Mouse (Mus musculus) limb, embryonic 12.5 days (tissue): ENCODE results near the gene Mrps7. TPM values are rescaled to one million over a fixed set of nuclear protein-coding genes. Genes with fewer than 3 reads are reported as not detected.
"Not testable (repeated sequence)": the region's sequence is repeated elsewhere in the genome, so short reads cannot be mapped to it uniquely, and the experiment has no call there.

Experiments
- ATAC-seq: fragments of 200-750 bp; cut with Nextera tagmentation; 2 replicates; pipeline ENCODE4 v1.8.0; 2017; ENCODE audit warnings: low read depth, moderate TSS enrichment; ENCODE audit not compliant: insufficient number of reproducible peaks, insufficient read depth, low FRiP score, low TSS enrichment
- H3K27ac ChIP-seq: fragments of 300-500 bp; sonication (generic); 2 replicates; pipeline ENCODE4 v1.5.1; 2016; ENCODE audit warnings: mild to moderate bottlenecking, moderate library complexity
- H3K27me3 ChIP-seq: fragments of 300-500 bp; sonication (generic); 2 replicates; pipeline ENCODE4 v1.6.1; 2016; ENCODE audit warnings: mild to moderate bottlenecking, moderate library complexity
- H3K36me3 ChIP-seq: fragments of 300-500 bp; sonication (generic); 2 replicates; pipeline ENCODE4 v1.6.1; 2016; ENCODE audit warnings: mild to moderate bottlenecking, moderate library complexity
- H3K4me1 ChIP-seq: fragments of 300-500 bp; sonication (generic); replicated peaks from 2 replicates; pipeline ENCODE4 v1.6.1; 2016
- H3K4me2 ChIP-seq: fragments of 300-500 bp; sonication (generic); 2 replicates; pipeline ENCODE4 v1.6.1; 2016; ENCODE audit warnings: mild to moderate bottlenecking, moderate library complexity
- H3K4me3 ChIP-seq: fragments of 300-500 bp; sonication (generic); replicated peaks from 2 replicates; pipeline ENCODE4 v1.5.1; 2016; ENCODE audit warnings: mild to moderate bottlenecking
- H3K9ac ChIP-seq: fragments of 300-500 bp; sonication (generic); replicated peaks from 2 replicates; pipeline ENCODE4 v1.6.1; 2016; ENCODE audit warnings: mild to moderate bottlenecking, moderate library complexity
- H3K9me3 ChIP-seq: fragments of 300-500 bp; sonication (generic); 2 replicates; pipeline ENCODE4 v1.6.1; 2016; ENCODE audit warnings: mild to moderate bottlenecking, moderate library complexity
- WGBS: fragments of 180-500 bp; shearing (Covaris S2); methylation state at CpG from one replicate; pipeline ENCODE4 v1.1.7; 2016; 5-methylcytosine and 5-hydroxymethylcytosine counted together
- polyA plus RNA-seq: library from polyadenylated mRNA; unstranded; fragments of >200 nt; fragmentation: Nextera tagmentation; extraction: Ambion mirVana; gene quantifications from 2 replicates; pipeline ENCODE4 v1.2.1, GENCODE M21; 2016

The Mrps7 gene
- polyA plus RNA-seq, 1 experiment from 2014 or later: 106 TPM

- Histone ChIP-seq H3K4me1 (no peaks in the 10 kb centered on the region), H3K4me3 (no peak overlapping the region), H3K9ac (no peak overlapping the region), H3K36me3 (peaks cover 26% of the 10 kb centered on the region), H3K4me2 (no peak overlapping the region), H3K9me3 (no peaks in the 10 kb centered on the region), H3K27me3 (no peaks in the 10 kb centered on the region), H3K27ac (no peak overlapping the region)
- WGBS: 57% methylated on average over 14 of the region's 14 CpGs
- no peak for ATAC-seq
These were observed 37.4 kb downstream of the Mrps7 start for GRCm38 (mm10) chr11:115640978-115641663.

GRCm38 (mm10) chr11:115641664-115642036, 37.9 kb downstream of the Mrps7 start:
- no peak overlapping the region for H3K4me3 ChIP-seq
- ATAC-seq: no peak
- no peak overlapping the region for H3K27ac ChIP-seq
- no peak overlapping the region for H3K4me2 ChIP-seq
- no peaks in the 10 kb centered on the region for H3K27me3 ChIP-seq
- no peaks in the 10 kb centered on the region for H3K4me1 ChIP-seq
- H3K9me3 ChIP-seq: no peaks in the 10 kb centered on the region
- 86% methylated on average over 4 of the region's 4 CpGs for WGBS
- H3K9ac ChIP-seq: no peak overlapping the region
- H3K36me3 ChIP-seq: peaks cover 31% of the 10 kb centered on the region

GRCm38 (mm10) chr11:115642705-115643104, 39.0 kb downstream of the Mrps7 start:
- Histone ChIP-seq H3K27ac (no peak overlapping the region), H3K9ac (no peak overlapping the region), H3K27me3 (no peaks in the 10 kb centered on the region), H3K9me3 (no peaks in the 10 kb centered on the region), H3K36me3 (peaks cover 36% of the 10 kb centered on the region), H3K4me1 (no peaks in the 10 kb centered on the region), H3K4me3 (no peak overlapping the region), H3K4me2 (no peak overlapping the region)
- ATAC-seq: no peak
- 92% methylated on average over 2 of the region's 2 CpGs for WGBS

DNA sequence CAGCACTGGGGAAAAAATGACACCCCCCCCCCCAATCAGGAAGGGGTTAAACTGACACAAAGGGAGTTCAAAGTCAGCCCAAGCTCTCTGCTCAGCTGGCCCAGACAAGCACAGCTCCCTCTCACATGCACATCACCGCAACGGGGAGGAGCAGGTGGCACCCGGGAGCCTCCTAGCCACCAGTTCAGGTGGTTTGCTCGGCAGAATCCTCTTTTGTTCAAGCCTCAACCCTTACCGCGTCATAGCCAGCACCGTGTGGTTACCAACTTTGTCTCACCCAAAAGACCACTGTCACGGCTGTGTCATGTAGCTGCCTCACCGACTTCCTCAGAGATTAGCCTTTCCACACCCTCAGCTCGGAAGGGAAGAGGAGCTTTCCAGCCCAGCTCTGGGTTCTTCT, 39.5 kb downstream of the Mrps7 start:
- H3K4me3 ChIP-seq: no peak overlapping the region
- no peak for ATAC-seq
- H3K27ac ChIP-seq: no peak overlapping the region
- H3K36me3 ChIP-seq: peaks cover 41% of the 10 kb centered on the region
- no peak overlapping the region for H3K9ac ChIP-seq
- H3K9me3 ChIP-seq: no peaks in the 10 kb centered on the region
- no peaks in the 10 kb centered on the region for H3K27me3 ChIP-seq
- H3K4me2 ChIP-seq: no peak overlapping the region
- 72% methylated on average over 10 of the region's 10 CpGs for WGBS
- H3K4me1 ChIP-seq: no peaks in the 10 kb centered on the region

DNA sequence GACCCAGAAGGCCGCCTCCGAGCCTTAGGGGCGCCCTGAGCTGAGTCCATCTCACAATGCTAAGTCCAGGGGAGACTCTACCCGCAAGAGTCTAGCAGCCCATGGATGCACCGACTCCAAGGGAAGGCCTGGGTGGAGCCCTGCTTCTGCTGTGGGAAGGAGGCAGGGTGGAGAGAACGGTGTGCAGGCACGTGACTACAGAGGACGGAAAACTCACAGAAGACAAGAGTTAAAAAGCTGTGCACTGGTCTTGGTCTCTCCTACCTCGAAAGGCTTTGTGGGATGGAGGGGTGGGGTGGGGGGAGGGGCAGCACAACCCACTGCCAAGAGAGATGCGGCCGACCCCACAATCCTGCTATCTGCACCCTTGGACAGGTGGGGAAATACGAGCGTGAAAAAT, 40.6 kb downstream of the Mrps7 start:
- 94% methylated on average over 13 of the region's 13 CpGs for WGBS
- H3K4me3 ChIP-seq: no peak overlapping the region
- no peaks in the 10 kb centered on the region for H3K4me1 ChIP-seq
- no peaks in the 10 kb centered on the region for H3K9me3 ChIP-seq
- H3K27me3 ChIP-seq: no peaks in the 10 kb centered on the region
- H3K4me2 ChIP-seq: no peak overlapping the region
- ATAC-seq: peak; percentile 43; the same call in 1 of the 2 replicates
- H3K36me3 ChIP-seq: peaks cover 47% of the 10 kb centered on the region
- no peak overlapping the region; the same call in 1 of the 2 replicates for H3K27ac ChIP-seq
- no peak overlapping the region for H3K9ac ChIP-seq

DNA sequence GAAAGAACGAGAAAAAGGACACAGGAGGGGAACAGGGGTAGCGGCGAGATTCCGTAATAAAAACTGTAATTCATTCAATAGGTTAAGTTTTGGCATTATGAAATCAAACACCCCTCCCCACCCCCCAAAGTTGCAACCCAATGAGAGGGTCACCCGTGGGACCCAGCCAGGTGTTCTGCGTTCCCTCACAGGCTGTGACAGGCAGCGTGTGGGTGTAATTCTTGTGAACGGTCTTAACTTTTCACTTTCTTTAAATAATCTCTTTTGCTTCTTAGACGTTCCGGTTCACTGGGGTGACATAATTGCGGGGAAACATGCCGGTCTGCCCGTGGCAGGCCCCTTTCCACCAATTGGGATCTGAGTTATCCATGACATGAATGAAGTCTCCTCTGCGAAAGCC, 41.8 kb downstream of the Mrps7 start:
- 90% methylated on average over 14 of the region's 14 CpGs for WGBS
- peaks cover 57% of the 10 kb centered on the region for H3K36me3 ChIP-seq
- not testable (repeated sequence) for H3K9me3 ChIP-seq, H3K4me2 ChIP-seq, H3K4me3 ChIP-seq, ATAC-seq, H3K9ac ChIP-seq, H3K4me1 ChIP-seq, H3K27ac ChIP-seq, H3K27me3 ChIP-seq

- ATAC-seq: no peak
These were observed 42.7 kb downstream of the Mrps7 start for GRCm38 (mm10) chr11:115646439-115646838.

GRCm38 (mm10) chr11:115647459-115647858, 43.7 kb downstream of the Mrps7 start:
- no peaks in the 10 kb centered on the region for H3K4me1 ChIP-seq
- H3K9me3 ChIP-seq: no peaks in the 10 kb centered on the region
- WGBS: 69% methylated on average over 6 of the region's 6 CpGs
- no peak overlapping the region for H3K4me2 ChIP-seq
- H3K27ac ChIP-seq: no peak overlapping the region
- no peaks in the 10 kb centered on the region for H3K27me3 ChIP-seq
- no peak overlapping the region for H3K9ac ChIP-seq
- no peak for ATAC-seq
- H3K36me3 ChIP-seq: peaks cover 69% of the 10 kb centered on the region
- no peak overlapping the region for H3K4me3 ChIP-seq

More at GRCm38 (mm10) chr11:115646439-115646838, 42.7 kb downstream of the Mrps7 start:
- H3K4me3 ChIP-seq: no peak overlapping the region
- H3K9me3 ChIP-seq: no peaks in the 10 kb centered on the region
- no peak overlapping the region for H3K9ac ChIP-seq
- H3K27ac ChIP-seq: no peak overlapping the region
- H3K4me1 ChIP-seq: no peaks in the 10 kb centered on the region
- H3K36me3 ChIP-seq: peaks cover 64% of the 10 kb centered on the region
- H3K27me3 ChIP-seq: no peaks in the 10 kb centered on the region
- 93% methylated on average over 9 of the region's 9 CpGs for WGBS
- H3K4me2 ChIP-seq: no peak overlapping the region

- 77% methylated on average over 10 of the region's 10 CpGs for WGBS
- H3K4me3 ChIP-seq: no peak overlapping the region
- no peaks in the 10 kb centered on the region for H3K4me1 ChIP-seq
- no peak overlapping the region for H3K27ac ChIP-seq
- ATAC-seq: no peak
- H3K9me3 ChIP-seq: no peaks in the 10 kb centered on the region
- peaks cover 71% of the 10 kb centered on the region for H3K36me3 ChIP-seq
- H3K27me3 ChIP-seq: no peaks in the 10 kb centered on the region
- no peak overlapping the region for H3K4me2 ChIP-seq
- no peak overlapping the region for H3K9ac ChIP-seq
These were observed 46.0 kb downstream of the Mrps7 start for GRCm38 (mm10) chr11:115649706-115650105.

DNA sequence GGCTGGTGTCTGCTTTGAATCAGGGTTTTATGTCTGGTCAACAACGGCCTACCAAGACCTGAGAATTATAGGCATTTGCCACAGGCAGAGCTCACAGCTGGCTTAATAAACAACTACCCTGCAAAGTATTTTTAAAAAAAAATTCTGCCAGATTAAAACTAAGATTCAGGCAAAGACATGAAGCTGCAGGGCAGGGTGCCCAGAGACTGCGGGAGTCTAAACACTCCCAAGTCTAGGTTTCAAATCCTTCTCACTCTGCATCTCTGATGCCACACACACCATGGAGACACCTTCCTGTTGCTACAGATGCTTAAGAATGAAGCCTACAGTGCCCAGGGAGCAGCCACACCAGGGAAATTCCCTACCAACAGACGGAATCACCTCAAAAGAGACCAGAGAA, 48.0 kb downstream of the Mrps7 start:
- Histone ChIP-seq H3K9ac (no peak overlapping the region), H3K4me2 (no peak overlapping the region), H3K36me3 (peaks cover 64% of the 10 kb centered on the region), H3K4me3 (no peak overlapping the region), H3K9me3 (no peaks in the 10 kb centered on the region), H3K27me3 (no peaks in the 10 kb centered on the region), H3K27ac (no peak overlapping the region), H3K4me1 (no peaks in the 10 kb centered on the region)
- no peak for ATAC-seq
- 78% methylated on average over 3 of the region's 3 CpGs for WGBS

GRCm38 (mm10) chr11:115653194-115653593, 49.5 kb downstream of the Mrps7 start:
- ATAC-seq: no peak
- H3K4me3 ChIP-seq: no peak overlapping the region
- 85% methylated on average over 3 of the region's 3 CpGs for WGBS
- H3K9me3 ChIP-seq: no peaks in the 10 kb centered on the region
- H3K27me3 ChIP-seq: no peaks in the 10 kb centered on the region
- H3K9ac ChIP-seq: no peak overlapping the region
- peaks cover 57% of the 10 kb centered on the region for H3K36me3 ChIP-seq
- H3K27ac ChIP-seq: no peak overlapping the region
- H3K4me1 ChIP-seq: no peaks in the 10 kb centered on the region
- H3K4me2 ChIP-seq: no peak overlapping the region

GRCm38 (mm10) chr11:115654128-115654527, 50.4 kb downstream of the Mrps7 start:
- Histone ChIP-seq H3K4me2 (no peak overlapping the region), H3K9me3 (no peaks in the 10 kb centered on the region), H3K9ac (no peak overlapping the region), H3K4me1 (no peaks in the 10 kb centered on the region), H3K36me3 (peaks cover 52% of the 10 kb centered on the region), H3K27ac (no peak overlapping the region), H3K27me3 (no peaks in the 10 kb centered on the region), H3K4me3 (no peak overlapping the region)
- 75% methylated on average over 2 of the region's 2 CpGs for WGBS
- ATAC-seq: no peak
